Mouse (Mus musculus) cerebellum, adult 11 months (tissue): ENCODE data around the gene Slc19a1.

Source experiments
- DNase-seq: peaks from one replicate; pipeline ENCODE4 v3.0.0; 2022

The Slc19a1 gene

GRCm38 (mm10) chr10:77031768-77032375, at the start of gene Slc19a1:
Slc19a1 (plus strand) TSS chr10:77032241.
- DNase-seq: peak; percentile 27

- DNase-seq: no peak
Observed at GRCm38 (mm10) chr10:76988586-76988985, 43.5 kb upstream of the Slc19a1 start.

DNA sequence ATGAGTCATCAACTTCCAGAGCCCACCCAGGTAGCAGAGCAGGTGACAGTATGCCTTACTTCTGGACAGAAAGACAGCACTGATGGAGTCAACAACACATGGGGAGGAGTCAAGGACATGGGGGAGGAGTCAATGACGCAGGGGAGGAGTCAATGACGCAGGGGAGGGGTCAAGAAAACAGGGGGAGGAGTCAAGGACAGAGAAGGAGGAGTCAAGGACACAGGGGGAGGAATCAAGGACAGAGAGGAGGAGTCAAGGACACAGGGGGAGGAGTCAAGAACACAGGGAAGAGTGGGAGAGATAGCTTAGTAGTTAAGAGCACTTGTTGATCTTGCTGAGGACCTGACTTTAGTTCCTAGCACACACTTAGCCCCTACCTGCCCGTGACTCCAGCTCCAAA, 39.6 kb upstream of the Slc19a1 start:
- DNase-seq: no peak

GRCm38 (mm10) chr10:76997759-76998513, 34.1 kb upstream of the Slc19a1 start:
- peak; percentile 60 for DNase-seq

GRCm38 (mm10) chr10:77004936-77005335, 27.1 kb upstream of the Slc19a1 start:
- no peak for DNase-seq

DNA sequence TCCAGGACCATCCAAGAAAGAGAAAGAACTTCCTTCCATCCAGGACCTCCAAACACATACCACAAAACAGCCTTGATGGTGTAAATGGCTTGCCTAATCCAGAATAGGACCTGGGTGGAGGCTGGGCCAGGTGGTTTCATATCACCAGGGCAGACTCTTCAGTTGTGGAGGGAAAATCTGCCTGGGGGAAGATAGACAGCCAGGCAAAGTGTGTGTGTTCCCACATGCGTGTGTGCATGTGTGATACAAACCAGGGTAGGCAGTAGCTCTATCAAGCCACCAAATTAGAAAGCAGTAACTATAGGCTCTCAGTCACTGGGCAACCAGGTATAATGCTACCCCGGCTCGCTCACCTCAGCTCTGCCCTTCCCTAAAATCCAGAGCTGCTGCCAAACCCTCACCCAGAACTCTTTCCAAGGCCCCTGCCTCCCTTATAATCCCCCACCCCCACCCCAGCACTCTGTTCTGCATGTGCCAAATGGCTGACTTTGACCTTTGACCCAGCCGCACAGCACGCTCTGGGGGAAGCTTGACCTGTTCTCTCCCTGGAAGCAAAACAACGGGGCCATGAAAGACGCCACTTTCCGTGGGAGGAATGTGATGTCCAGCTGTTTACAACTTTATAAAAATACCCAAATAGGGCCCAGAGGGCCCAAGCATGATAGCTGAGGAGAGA, 24.5 kb upstream of the Slc19a1 start:
- DNase-seq: no peak

GRCm38 (mm10) chr10:77008109-77008561, 23.9 kb upstream of the Slc19a1 start:
- DNase-seq: peak; percentile 85

GRCm38 (mm10) chr10:77008698-77009097, 23.3 kb upstream of the Slc19a1 start:
- DNase-seq: peak; percentile 35

- DNase-seq: no peak
Observed at GRCm38 (mm10) chr10:77011681-77012080, 20.4 kb upstream of the Slc19a1 start.

GRCm38 (mm10) chr10:77016080-77016479, 16.0 kb upstream of the Slc19a1 start:
- DNase-seq: no peak

- DNase-seq: no peak
Observed at GRCm38 (mm10) chr10:77016499-77016898, 15.5 kb upstream of the Slc19a1 start.

DNA sequence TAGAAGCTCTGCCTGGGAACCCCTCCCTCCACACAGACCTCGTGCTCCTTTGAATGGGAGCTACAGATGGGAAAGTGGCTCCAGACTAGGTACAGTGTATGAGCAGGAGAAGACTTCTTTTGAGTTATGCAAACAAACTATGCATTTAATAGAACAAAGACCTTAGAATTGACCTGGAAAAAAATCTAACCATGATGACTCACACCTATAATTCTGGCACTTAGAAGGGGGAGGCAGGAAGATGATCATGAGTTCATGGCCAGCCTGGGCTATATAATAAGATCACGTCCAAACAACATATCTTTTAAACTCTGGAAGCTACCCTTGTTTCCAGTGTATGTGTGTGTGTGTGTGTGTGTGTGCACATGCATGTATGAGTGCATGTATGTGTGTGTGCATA, 15.0 kb upstream of the Slc19a1 start:
- no peak for DNase-seq

DNA sequence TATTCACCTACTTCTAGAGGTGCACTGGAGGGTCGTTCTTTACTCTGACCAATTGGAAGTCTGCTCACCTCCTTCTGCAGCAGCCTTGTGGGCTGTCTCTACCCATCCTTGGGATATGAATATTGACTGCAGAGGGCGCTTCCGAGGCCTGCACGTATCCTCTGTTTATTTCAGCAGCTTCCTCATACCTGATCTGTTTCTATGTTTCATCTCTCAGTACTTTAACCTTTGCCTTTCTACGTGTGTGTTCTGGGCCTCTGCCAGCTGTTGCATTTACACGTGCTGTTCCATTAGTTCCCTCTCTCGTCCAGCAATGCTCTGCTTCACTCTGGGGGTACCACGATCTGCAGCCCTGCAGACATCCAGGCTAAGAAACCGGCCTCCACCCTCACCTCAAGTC, 14.4 kb upstream of the Slc19a1 start:
- no peak for DNase-seq

DNA sequence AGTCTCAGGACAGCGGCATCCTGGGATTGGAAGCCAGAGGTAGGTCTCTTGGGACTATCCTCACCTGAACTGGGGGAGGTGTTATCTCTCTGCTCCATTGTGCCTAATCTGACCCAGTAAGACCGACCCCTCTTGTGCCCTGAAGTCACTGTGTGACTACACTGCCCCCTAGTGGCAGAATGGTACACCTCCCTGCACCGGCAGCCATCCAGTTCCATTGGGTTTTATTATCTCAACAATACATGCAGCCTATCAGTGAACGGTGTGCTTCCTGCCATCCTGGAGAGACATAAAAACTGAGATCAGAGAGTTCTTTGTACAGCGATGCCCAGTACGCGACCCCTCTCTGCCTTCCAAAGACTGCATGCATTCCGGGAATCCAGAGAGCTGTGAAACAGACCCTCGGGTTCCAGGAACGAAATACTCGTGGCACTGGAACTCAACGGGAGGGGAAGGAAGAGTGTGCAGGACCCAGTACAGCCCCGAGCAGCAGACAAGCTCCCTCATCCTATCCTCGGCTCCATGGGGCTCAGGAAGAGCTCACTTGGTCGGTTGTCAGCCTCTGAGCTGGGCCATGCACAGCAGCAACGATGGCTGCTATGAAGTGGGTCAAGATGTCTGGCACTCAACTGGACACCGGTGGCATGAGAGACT, 10.5 kb upstream of the Slc19a1 start:
- peak; percentile 86 for DNase-seq

- DNase-seq: no peak
Observed at GRCm38 (mm10) chr10:77022301-77023130, 9.5 kb upstream of the Slc19a1 start.

GRCm38 (mm10) chr10:77024231-77024630, 7.8 kb upstream of the Slc19a1 start:
- DNase-seq: no peak

- no peak for DNase-seq
Observed at GRCm38 (mm10) chr10:77026944-77027343, 5.1 kb upstream of the Slc19a1 start.

DNA sequence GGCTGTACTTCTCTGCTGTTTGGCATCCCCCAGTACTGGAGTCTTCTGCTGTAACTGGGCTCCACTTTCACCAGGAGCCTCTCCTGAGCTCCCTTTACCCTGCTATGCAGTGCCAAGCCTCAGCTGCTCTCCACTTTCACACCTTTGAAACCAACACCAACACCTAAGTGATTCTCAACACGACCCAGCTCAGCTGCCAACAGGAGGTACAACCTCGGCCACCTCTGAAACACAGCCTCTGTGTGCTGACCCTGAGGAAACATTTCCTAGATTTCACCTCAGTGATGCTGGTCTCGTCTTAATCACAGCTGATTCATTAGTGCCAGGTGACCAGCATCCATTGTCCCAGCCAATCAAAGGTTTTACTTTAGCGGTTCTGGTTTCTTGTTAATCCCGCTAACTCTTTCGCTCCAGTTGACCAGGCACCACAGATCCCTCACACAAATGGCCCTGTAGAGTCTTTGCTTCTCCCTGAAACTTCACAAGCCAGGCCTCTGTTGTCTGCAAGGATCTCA, 3.2 kb upstream of the Slc19a1 start:
- no peak for DNase-seq

- DNase-seq: no peak
Observed at GRCm38 (mm10) chr10:77029761-77030160, 2.3 kb upstream of the Slc19a1 start.

DNA sequence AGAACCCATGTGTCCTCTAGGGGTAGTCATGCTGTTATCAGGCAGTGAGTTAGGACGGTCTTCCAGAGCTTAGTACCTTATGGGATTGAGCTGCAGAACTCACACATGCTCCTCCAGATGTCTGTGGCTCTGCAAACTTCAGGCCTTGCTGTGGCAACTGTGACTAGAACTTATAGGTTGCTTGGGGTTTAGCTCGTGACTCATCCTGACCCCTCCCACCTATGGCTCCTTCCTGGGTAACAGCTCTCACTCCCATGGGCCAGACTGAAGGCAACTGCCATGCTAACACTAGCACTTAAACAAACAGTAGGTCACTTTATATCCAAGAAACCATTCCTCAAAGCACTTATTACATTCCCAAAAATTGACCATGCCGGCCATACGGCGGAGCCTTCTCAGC, 1.4 kb upstream of the Slc19a1 start:
- DNase-seq: no peak

DNA sequence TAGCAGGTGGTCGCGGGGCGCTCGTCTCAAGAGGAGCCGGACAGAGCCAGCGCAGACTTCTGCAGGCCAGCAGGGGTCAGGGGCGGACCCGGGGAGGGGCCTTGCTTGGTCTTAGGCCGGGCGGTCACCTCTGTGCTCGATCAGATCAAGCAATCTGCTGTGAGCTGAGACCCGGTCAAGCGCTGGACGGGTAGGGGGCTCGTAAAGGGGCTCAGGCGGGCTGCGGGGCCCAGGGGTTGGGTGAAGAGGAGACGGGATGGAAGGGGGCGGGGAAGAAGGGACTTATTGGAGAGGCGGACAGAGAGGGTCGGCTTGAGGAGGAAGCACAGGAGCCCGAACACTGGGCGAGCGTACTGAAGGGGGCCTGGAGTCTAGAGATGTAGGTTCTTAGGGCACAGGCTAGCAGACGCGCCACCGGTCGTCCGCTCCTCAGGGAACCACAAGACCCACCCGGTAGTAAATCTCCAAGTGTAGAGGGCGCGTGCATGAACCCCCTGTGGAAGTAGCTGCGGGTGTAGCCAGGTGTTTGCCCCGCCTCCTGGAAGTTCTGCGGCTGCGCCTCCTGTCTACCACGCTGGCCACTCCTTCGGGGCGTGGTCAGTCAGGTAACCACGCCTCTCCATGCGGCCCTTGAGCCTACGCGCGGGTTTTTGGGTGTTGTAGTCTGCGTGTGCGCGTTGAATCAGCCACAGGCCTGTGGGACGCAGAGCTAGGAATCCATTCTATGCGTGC, 716 bp downstream of the Slc19a1 start:
- peak; percentile 97 for DNase-seq
